Mouse (Mus musculus) cerebellum, adult 9-10 months (tissue): ENCODE results near the gene Gmip.

ENCODE experiments used
- DNase-seq: peaks from one replicate; pipeline ENCODE4 v3.0.0; 2022

Gene Gmip

DNA sequence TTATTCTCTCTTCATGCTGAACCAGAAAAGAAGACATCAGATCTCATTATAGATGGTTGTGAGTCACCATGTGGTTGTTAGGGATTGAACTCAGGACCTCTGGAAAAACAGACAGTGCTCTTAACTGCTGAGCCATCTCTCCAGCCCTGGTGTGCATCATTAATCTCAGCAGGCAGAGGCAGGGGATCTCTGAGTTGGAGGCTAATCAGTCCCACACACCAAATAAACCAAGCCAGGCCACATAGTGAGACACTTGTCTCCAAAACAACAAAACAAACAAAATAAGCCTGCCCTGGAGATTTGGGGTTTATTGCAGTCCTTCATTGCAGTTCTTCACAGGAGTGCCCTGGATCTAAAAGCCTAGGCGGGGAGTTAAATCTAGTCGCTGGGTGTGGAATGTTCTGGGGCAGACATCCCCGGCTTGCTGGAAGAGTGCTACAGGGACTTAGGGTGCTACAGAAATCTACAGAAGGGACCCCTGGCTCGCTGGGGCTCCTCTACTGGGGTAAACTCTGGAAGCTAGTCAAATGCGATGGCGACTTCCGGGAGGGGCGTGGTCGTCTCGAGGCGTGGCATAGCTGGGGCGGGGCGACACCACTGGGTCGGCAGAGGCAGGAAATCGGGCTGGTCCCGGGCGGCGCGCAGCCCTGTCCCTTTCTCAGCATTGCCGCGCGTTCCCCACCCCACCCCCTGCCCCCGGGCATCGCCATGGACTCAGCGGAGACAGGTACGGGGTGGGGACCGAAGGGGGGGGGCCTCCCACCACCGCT, at the start of gene Gmip:
TSS of gene Gmip (plus strand) at position 586 of the 770 bp plus-strand sequence.
- no peak for DNase-seq

GRCm38 (mm10) chr8:69761814-69762445, 46.5 kb upstream of the Gmip start:
- DNase-seq, result no peak

GRCm38 (mm10) chr8:69771221-69771620, 37.3 kb upstream of the Gmip start:
- no peak for DNase-seq

GRCm38 (mm10) chr8:69772106-69772505, 36.4 kb upstream of the Gmip start:
- DNase-seq, result no peak

- peak; percentile 95 for DNase-seq
Measured at GRCm38 (mm10) chr8:69774503-69775148, 33.9 kb upstream of the Gmip start, which contains the start of gene Gm20422. Gm20422 (minus strand) TSS chr8:69774886.

- no peak for DNase-seq
Measured at GRCm38 (mm10) chr8:69775149-69775534, 33.3 kb upstream of the Gmip start.

DNA sequence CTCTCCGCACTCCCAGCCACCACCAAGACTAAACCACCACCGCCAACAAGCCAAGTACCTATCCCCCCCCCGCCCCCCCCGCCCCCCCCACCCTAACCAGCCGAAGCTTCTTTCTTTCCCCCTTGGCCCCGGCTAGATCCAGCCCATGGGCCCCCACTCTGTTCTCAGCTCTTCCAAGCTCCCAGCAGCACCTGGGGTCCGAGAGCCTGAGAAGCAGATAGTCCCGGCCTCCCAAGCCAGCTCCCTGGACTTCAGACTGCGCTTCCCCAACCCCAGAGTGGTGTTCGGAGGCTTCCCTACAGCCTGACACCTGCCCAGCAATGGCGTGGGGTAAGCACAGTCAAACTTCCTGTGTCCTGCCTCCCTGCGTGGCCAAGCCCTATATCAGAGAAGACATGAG, 31.4 kb upstream of the Gmip start:
- DNase-seq, result no peak

DNA sequence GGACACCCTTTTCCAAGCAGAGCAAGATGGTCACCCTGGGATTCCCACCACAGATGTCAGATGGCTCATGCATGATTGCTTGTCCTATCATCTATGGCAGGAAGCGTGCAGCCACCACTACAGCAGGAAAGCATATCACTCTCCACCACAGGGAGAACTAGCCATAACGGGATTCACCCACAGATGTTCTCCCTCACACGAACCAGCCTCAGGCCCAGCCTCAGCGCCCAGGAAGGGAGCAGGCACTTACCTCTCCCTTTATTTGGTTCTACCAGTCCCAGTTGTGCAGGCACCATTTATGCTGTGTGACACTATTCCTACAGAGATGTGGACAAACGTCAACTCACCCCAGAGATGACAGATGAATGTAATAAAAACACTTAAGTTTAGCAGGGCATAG, 19.4 kb upstream of the Gmip start:
- DNase-seq, result no peak

- no peak for DNase-seq
Measured at GRCm38 (mm10) chr8:69789731-69790130, 18.7 kb upstream of the Gmip start.

- no peak for DNase-seq
Measured at GRCm38 (mm10) chr8:69790364-69790763, 18.1 kb upstream of the Gmip start.

DNA sequence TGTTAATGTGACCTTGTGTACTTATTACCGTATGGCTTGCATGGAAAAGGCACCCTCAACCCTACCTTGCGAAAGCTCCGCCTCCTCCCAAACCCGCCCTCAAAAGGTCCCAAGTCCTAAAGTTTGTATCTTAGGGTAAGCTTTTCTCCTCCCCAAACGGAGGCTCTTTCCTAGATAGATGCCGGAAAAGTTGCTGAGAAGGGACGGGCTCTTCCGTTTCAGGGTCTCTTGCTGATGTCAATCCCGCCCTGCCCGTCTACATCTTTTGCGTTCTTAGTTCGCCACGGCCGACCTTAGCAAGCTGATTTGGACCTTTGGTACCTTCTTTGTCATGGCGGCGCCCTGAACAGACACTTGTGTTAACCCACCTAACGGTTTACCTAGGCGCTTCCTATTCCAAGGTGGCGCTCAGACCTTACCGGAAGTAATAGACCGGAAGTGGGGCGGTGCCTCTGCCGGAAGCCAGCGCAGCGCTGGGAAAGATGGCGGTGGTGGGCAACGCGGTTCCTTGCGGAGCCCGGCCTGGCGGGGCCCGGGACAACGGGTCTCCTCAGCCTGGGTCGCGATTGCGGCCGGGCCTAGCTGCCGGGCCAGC, 17.6 kb upstream of the Gmip start, which contains the start of the genes Atp13a1 and Zfp866:
TSS of gene Atp13a1 (plus strand) at position 391 of the 595 bp plus-strand sequence.
TSS of gene Zfp866 (minus strand) at position 406 of the 595 bp plus-strand sequence.
- DNase-seq, result peak; percentile 89

- peak; percentile 61 for DNase-seq
Measured at GRCm38 (mm10) chr8:69791415-69792068, 16.9 kb upstream of the Gmip start.

DNA sequence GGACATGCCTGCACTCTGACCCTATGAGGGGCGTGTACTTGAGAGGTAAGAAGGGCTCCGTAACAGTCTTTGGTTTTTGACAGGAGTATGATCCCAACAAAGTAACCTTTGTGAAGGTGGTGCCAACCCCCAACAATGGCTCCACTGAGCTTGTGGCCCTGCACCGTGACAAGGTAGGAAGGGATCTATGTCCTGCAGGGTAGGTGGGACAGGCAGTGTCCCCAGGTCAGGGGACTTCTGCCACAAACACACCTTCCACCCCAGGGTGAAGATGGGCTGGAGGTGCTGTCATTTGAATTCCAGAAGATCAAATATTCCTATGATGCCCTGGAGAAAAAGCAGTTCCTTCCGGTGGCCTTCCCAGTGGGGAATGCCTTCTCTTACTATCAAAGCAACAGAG, 14.8 kb upstream of the Gmip start:
- DNase-seq, result no peak

- no peak for DNase-seq
Measured at GRCm38 (mm10) chr8:69794096-69794495, 14.4 kb upstream of the Gmip start.

GRCm38 (mm10) chr8:69794901-69795300, 13.6 kb upstream of the Gmip start:
- no peak for DNase-seq

- DNase-seq, result no peak
Measured at GRCm38 (mm10) chr8:69796721-69797345, 11.6 kb upstream of the Gmip start.

DNA sequence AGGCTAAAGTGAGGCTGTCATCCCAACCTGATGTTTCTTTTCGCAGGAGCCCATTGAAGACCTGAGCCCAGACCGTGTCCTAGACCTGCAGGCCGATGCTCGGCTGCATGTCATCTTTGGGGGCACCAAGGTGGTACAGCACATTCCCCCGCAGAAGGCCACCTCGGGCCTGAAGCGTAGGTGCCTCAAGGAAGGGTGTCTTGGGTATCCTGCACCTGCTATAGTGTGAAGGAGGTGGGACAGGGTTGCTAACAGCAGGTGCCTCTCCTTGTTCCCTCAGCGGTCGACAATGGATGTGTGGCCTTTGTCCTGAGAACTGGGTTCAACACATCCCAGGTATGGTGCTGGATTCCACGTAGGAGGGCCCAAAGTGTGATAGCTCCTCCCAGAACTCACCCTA, 10.8 kb upstream of the Gmip start:
- DNase-seq, result no peak

DNA sequence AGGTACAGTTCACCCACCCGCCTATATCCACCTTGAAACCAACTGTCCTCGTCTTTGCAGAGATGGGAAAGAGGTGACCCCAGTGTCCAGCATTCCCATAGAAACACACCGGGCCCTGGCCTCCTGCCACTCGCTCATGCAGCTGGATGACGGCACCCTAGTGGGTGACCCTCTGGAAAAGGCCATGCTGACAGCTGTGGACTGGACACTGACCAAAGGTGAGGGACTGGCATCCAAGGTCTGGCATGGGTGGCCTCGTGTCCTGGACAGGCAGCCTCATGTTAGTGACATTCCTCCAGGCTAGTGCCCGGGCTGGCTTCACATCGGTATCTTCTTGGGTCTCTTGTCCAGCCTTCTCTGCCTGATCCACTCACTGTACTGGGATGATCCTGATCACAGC, 9.2 kb upstream of the Gmip start:
- DNase-seq, result no peak

GRCm38 (mm10) chr8:69799946-69800345, 8.5 kb upstream of the Gmip start:
- DNase-seq, result no peak

DNA sequence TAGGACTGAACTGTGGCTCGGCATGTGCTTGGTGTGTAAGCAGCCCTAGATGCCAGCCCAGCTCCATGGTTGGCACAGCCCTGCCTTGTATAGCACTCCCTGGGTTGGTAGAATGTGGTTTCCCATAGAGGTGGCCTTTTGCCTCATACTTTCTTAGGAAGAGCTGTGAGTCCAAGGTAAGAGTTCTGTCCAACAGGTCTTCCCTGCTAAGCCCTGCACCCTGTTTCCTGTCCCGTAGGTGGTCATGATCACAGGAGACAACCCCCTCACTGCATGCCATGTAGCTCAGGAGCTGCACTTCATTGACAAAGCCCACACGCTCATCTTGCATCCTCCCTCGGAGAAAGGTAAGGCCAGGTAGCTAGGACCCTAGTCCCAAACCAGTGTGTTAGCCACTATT, 6.7 kb upstream of the Gmip start:
- no peak for DNase-seq

- DNase-seq, result no peak
Measured at GRCm38 (mm10) chr8:69802216-69802615, 6.3 kb upstream of the Gmip start.

GRCm38 (mm10) chr8:69803366-69803765, 5.1 kb upstream of the Gmip start:
- DNase-seq, result no peak
